Comparison of ENCODE assay signal across 21 mouse cellular contexts in the genomic region with DNA sequence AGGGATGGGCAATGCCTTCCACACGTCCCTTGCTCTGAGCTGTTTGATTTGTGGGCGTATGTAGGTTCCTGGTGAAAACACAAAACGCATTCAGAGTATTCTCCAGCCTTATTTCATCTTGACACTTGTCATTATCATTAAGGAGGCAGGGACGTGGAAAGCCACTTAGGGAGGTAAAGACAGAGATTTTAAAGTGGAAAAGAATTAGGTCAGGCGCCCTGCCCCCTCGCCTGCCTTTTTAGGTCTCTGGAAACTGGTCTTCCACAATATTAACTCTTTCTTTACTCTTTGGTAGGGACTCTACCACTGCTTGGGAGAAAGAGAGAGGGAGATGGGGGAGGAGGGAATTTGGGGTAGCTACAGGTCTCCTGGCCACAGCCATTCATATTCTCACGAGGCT.
DNase-seq lines count a peak whose midpoint lies in the region; ATAC-seq lines count a peak whose summit lies in the region.
"Had no signal": no experiment of that assay in that cellular context is flagged by ENCODE, and none has a peak within 500 bp of the region (broad histone marks: within the 10 kb centered on the region; RNA-seq: fewer than 3 reads in every experiment).

No protein-coding gene starts in this region.

- no peaks in the 10 kb centered on the region for H3K36me3 ChIP-seq in heart, embryonic 12.5 days
- H3K36me3 ChIP-seq in heart, embryonic 16.5 days (ENCODE audit: control insufficient read depth, insufficient read depth), result no peaks in the 10 kb centered on the region
- H3K36me3 ChIP-seq in kidney, embryonic 16.5 days (ENCODE audit: insufficient read depth, low read length), result no peaks in the 10 kb centered on the region
- H3K36me3 ChIP-seq: embryonic facial prominence, embryonic 12.5 days; forebrain, embryonic 15.5 days; hindbrain, embryonic 12.5 days had no signal

- H3K9ac ChIP-seq in heart, embryonic 12.5 days, result no peak overlapping the region
- no peak overlapping the region for H3K9ac ChIP-seq in heart, embryonic 16.5 days (ENCODE audit: low read length)
- no peak overlapping the region for H3K9ac ChIP-seq in kidney, embryonic 16.5 days (replicated peaks; ENCODE audit: low read length)
- H3K9ac ChIP-seq: embryonic facial prominence, embryonic 12.5 days; forebrain, embryonic 15.5 days; hindbrain, embryonic 12.5 days had no signal

- WGBS in heart, embryonic 12.5 days, result 29% methylated on average over 7 of the region's 7 CpGs
- 32% methylated on average over 7 of the region's 7 CpGs for WGBS in heart, embryonic 16.5 days
- 25% methylated on average over 7 of the region's 7 CpGs for WGBS in kidney, embryonic 16.5 days

- no peak overlapping the region for H3K4me3 ChIP-seq in heart, embryonic 12.5 days
- H3K4me3 ChIP-seq in heart, embryonic 16.5 days (ENCODE audit: low read length), result no peak overlapping the region
- no peak overlapping the region for H3K4me3 ChIP-seq in kidney, embryonic 16.5 days (ENCODE audit: low read length)
- H3K4me3 ChIP-seq: embryonic facial prominence, embryonic 12.5 days; forebrain, embryonic 15.5 days; hindbrain, embryonic 12.5 days had no signal

- H3K9me3 ChIP-seq in heart, embryonic 12.5 days (replicated peaks), result no peaks in the 10 kb centered on the region
- H3K9me3 ChIP-seq in heart, embryonic 16.5 days (replicated peaks; ENCODE audit: control insufficient read depth, low read length), result no peaks in the 10 kb centered on the region
- H3K9me3 ChIP-seq in kidney, embryonic 16.5 days (ENCODE audit: low read length), result no peaks in the 10 kb centered on the region
- H3K9me3 ChIP-seq: embryonic facial prominence, embryonic 12.5 days; forebrain, embryonic 15.5 days; hindbrain, embryonic 12.5 days had no signal

- 0 out of 2 replicates have a peak overlapping the region, but pooled peaks have one; percentile 23 for H3K27ac ChIP-seq in heart, embryonic 12.5 days (ENCODE audit: poor library complexity, severe bottlenecking)
- peak overlapping the region; percentile 52; the same call in 1 of the 2 replicates for H3K27ac ChIP-seq in heart, embryonic 16.5 days (ENCODE audit: low read length)
- H3K27ac ChIP-seq in kidney, embryonic 16.5 days (ENCODE audit: low read length), result 0 out of 2 replicates have a peak overlapping the region, but pooled peaks have one; percentile 1
- H3K27ac ChIP-seq: embryonic facial prominence, embryonic 12.5 days; forebrain, embryonic 15.5 days; hindbrain, embryonic 12.5 days had no signal

- ATAC-seq in heart, embryonic 12.5 days (ENCODE audit: insufficient number of reproducible peaks, low FRiP score), result no peak
- ATAC-seq in heart, embryonic 16.5 days (replicated peaks; ENCODE audit: extremely low read depth, insufficient read depth, low FRiP score), result no peak
- ATAC-seq in kidney, embryonic 16.5 days (ENCODE audit: low FRiP score, low TSS enrichment), result no peak
- ATAC-seq: activated CD4-positive, CD25-positive, alpha-beta regulatory T cell, adult 4 months; forebrain, embryonic 15.5 days; hindbrain, embryonic 16.5 days; inflammation-experienced regulatory T-cells, adult 6 months; Patski had no signal

- H3K4me2 ChIP-seq in heart, embryonic 12.5 days, result no peak overlapping the region
- no peak overlapping the region for H3K4me2 ChIP-seq in heart, embryonic 16.5 days (ENCODE audit: low read depth, low read length)
- no peak overlapping the region for H3K4me2 ChIP-seq in kidney, embryonic 16.5 days (replicated peaks; ENCODE audit: low read depth, low read length)
- H3K4me2 ChIP-seq: embryonic facial prominence, embryonic 12.5 days; forebrain, embryonic 15.5 days; hindbrain, embryonic 12.5 days had no signal

- DNase-seq in heart, adult 9 months (ENCODE audit: low spot score in 2 of 2), result no peak
- no peak for DNase-seq in heart, adult 18-20 months
- no peak for DNase-seq in kidney, postnatal 36 days
- peak; percentile 65 for DNase-seq in retina, embryonic 14.5 days (ENCODE audit: low spot score)
- no peak for DNase-seq in urinary bladder, adult 2 months (ENCODE audit: low spot score)
- DNase-seq: adrenal gland, postnatal 14 days; cerebellum, adult 11-12 months; cerebellum, adult 9-10 months; cerebellum, postnatal 25 days; kidney, adult 18-20 months had no signal

- H3K4me1 ChIP-seq in heart, embryonic 12.5 days (replicated peaks), result peaks cover 37% of the 10 kb centered on the region
- peaks cover 15% of the 10 kb centered on the region for H3K4me1 ChIP-seq in heart, embryonic 16.5 days (ENCODE audit: control insufficient read depth, insufficient read depth, low read length)
- peaks cover 17% of the 10 kb centered on the region for H3K4me1 ChIP-seq in kidney, embryonic 16.5 days (ENCODE audit: insufficient read depth, low read length)
- H3K4me1 ChIP-seq: embryonic facial prominence, embryonic 12.5 days; forebrain, embryonic 15.5 days; hindbrain, embryonic 12.5 days had no signal

- no peaks in the 10 kb centered on the region for H3K27me3 ChIP-seq in heart, embryonic 12.5 days (replicated peaks)
- H3K27me3 ChIP-seq in heart, embryonic 16.5 days (ENCODE audit: control insufficient read depth, insufficient read depth, low read length), result no peaks in the 10 kb centered on the region
- H3K27me3 ChIP-seq in kidney, embryonic 16.5 days (ENCODE audit: insufficient read depth, low read length), result no peaks in the 10 kb centered on the region
- H3K27me3 ChIP-seq: CH12.LX; embryonic facial prominence, embryonic 12.5 days; forebrain, embryonic 15.5 days; hindbrain, embryonic 12.5 days; Patski had no signal

Comparison
In these comparisons a context has a peak if more than half of its experiments do, and no peak if none do; other contexts are left out.
1. H3K27ac ChIP-seq: peak in every context shown above with its lines; median percentile 52 in heart, embryonic 16.5 days; 23 in heart, embryonic 12.5 days; 1 in kidney, embryonic 16.5 days.